Mouse (Mus musculus) limb, embryonic 11.5 days (tissue): ENCODE measurements around the gene Tle3. TPM values are rescaled to one million over a fixed set of nuclear protein-coding genes. Genes with fewer than 3 reads are reported as not detected.

ENCODE experiments used
- ATAC-seq: fragments of 200-750 bp; cut with Nextera tagmentation; 2 replicates; pipeline ENCODE4 v1.8.0; 2017; ENCODE audit warnings: low read depth; ENCODE audit not compliant: insufficient number of reproducible peaks, low FRiP score, low TSS enrichment
- DNase-seq: peaks from one replicate; pipeline ENCODE4 v3.0.0-alpha.2; 2015; ENCODE audit warnings: low spot score
- H3K27ac ChIP-seq: fragments of 300-500 bp; sonication (generic); replicated peaks from 2 replicates; pipeline ENCODE4 v1.5.1; 2014; ENCODE audit warnings: low read depth, mild to moderate bottlenecking, low read length
- H3K27me3 ChIP-seq: fragments of 300-500 bp; sonication (generic); 2 replicates; pipeline ENCODE4 v1.6.1; 2014; ENCODE audit warnings: mild to moderate bottlenecking, low read length, mixed read lengths; ENCODE audit not compliant: control insufficient read depth, insufficient read depth
- H3K36me3 ChIP-seq: fragments of 300-500 bp; sonication (generic); 2 replicates; pipeline ENCODE4 v1.6.1; 2014; ENCODE audit warnings: mild to moderate bottlenecking, low read length, moderate library complexity, mixed read lengths; ENCODE audit not compliant: control insufficient read depth, insufficient read depth
- H3K4me1 ChIP-seq: fragments of 300-500 bp; sonication (generic); 2 replicates; pipeline ENCODE4 v1.6.1; 2014; ENCODE audit warnings: low read length, mixed read lengths; ENCODE audit not compliant: control insufficient read depth, insufficient read depth
- H3K4me2 ChIP-seq: fragments of 300-500 bp; sonication (generic); 2 replicates; pipeline ENCODE4 v1.6.1; 2014; ENCODE audit warnings: low read depth, mild to moderate bottlenecking, moderate library complexity; ENCODE audit not compliant: severe bottlenecking
- H3K4me3 ChIP-seq: fragments of 300-500 bp; sonication (generic); 2 replicates; pipeline ENCODE4 v1.5.1; 2014; ENCODE audit warnings: low read depth, low read length
- H3K9ac ChIP-seq: fragments of 300-500 bp; sonication (generic); 2 replicates; pipeline ENCODE4 v1.6.1; 2014; ENCODE audit warnings: mild to moderate bottlenecking, low read length
- H3K9me3 ChIP-seq: fragments of 300-500 bp; sonication (generic); 2 replicates; pipeline ENCODE4 v1.6.1; 2016; ENCODE audit warnings: low read length; ENCODE audit not compliant: control insufficient read depth
- WGBS: fragments of 180-500 bp; shearing (Covaris S2); extraction: QIAGEN DNeasy Blood & Tissue Kit; methylation state at CpG from one replicate; pipeline ENCODE4 v1.1.7; 2014; 5-methylcytosine and 5-hydroxymethylcytosine counted together
- polyA plus RNA-seq: library from polyadenylated mRNA; unstranded; fragments of >200 nt; fragmentation: Nextera tagmentation; extraction: Ambion mirVana; gene quantifications from 2 replicates; pipeline ENCODE4 v1.2.1, GENCODE M21; 2014

Tle3 gene
- polyA plus RNA-seq, 1 experiment from 2014 or later, result 42.8 TPM

DNA sequence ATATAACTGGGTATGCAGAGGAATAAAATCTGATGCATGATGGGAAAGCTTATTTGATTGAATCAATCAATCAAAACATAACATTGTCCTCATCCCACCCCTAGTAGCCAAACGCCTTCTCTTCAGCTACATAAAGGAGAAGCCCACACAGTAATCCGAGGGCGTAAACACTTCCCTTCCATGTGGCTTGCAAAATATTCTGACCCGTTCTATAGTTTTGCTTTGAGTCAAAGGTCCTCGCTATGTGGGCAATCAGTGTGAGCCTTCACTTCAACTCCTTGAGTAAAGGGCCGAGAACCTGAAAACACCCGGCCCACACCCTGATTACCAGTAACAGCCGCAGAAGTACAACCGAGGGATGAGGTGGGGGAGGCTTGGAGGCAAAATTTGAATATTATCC, 41.4 kb upstream of the Tle3 start:
- Histone ChIP-seq H3K4me1 (0 out of 2 replicates have a peak, but pooled peaks cover 6% of the 10 kb centered on the region), H3K4me3 (no peak overlapping the region), H3K36me3 (no peaks in the 10 kb centered on the region), H3K9ac (no peak overlapping the region), H3K27ac (no peak overlapping the region), H3K27me3 (no peaks in the 10 kb centered on the region), H3K4me2 (no peak overlapping the region), H3K9me3 (no peaks in the 10 kb centered on the region)
- no peak for DNase-seq
- 84% methylated on average over 9 of the region's 9 CpGs for WGBS
- ATAC-seq, result no peak

DNA sequence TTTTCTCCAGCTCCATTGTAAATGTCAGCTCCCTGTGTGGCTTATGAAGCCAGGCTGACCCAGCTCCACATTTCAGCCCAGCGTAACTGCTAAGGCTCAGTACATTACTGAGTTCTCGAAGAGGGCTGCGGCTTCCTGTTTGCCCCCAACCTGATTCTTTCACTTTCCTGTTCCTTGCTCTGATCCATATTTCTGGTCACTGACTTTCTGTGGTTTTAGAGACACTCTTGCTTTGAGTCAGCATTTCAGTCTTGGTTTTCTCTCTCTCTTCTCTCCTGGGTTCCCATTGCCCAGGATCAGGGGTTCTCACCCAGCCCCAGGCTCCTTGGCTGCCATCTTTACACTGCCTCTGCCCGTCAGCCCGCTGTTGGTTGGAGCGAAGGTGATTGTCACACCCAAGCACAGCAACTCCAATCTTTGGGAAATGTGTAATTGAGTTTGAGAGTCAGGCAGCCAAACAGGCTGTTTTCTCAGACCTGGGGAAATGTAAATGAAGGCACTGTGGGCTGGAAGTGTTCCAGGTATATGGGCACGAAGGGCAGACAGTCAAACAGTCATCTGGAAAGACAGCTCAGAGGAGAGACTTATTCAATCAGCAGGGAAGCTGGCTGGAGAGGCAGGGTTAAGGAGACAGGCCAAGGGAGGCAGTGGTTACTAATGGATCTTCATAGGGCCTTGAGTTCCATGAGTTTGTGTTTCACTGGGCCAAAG, 39.8 kb upstream of the Tle3 start:
- WGBS, result 86% methylated on average over 7 of the region's 7 CpGs

GRCm38 (mm10) chr9:61336179-61336578, 36.0 kb upstream of the Tle3 start:
- no peaks in the 10 kb centered on the region for H3K27me3 ChIP-seq
- H3K27ac ChIP-seq, result no peak overlapping the region
- H3K4me1 ChIP-seq, result peaks cover 5% of the 10 kb centered on the region; the same call in 1 of the 2 replicates
- ATAC-seq (no peak), DNase-seq (no peak)
- no peaks in the 10 kb centered on the region for H3K36me3 ChIP-seq
- H3K9me3 ChIP-seq, result no peaks in the 10 kb centered on the region
- H3K4me3 ChIP-seq, result no peak overlapping the region
- H3K4me2 ChIP-seq, result no peak overlapping the region
- H3K9ac ChIP-seq, result no peak overlapping the region

More for the DNA sequence above, 39.8 kb upstream of the Tle3 start:
- ATAC-seq (no peak), DNase-seq (no peak)
- no peaks in the 10 kb centered on the region for H3K27me3 ChIP-seq
- peaks cover 3% of the 10 kb centered on the region; the same call in 1 of the 2 replicates for H3K4me1 ChIP-seq
- H3K4me3 ChIP-seq, result no peak overlapping the region
- H3K9ac ChIP-seq, result no peak overlapping the region
- no peak overlapping the region for H3K4me2 ChIP-seq
- no peaks in the 10 kb centered on the region for H3K9me3 ChIP-seq
- no peak overlapping the region for H3K27ac ChIP-seq
- no peaks in the 10 kb centered on the region for H3K36me3 ChIP-seq

- no peak for DNase-seq
- no peak overlapping the region for H3K9ac ChIP-seq
- no peak for ATAC-seq
- peaks cover 5% of the 10 kb centered on the region; the same call in 1 of the 2 replicates for H3K4me1 ChIP-seq
- H3K36me3 ChIP-seq, result no peaks in the 10 kb centered on the region
- no peaks in the 10 kb centered on the region for H3K9me3 ChIP-seq
- H3K4me3 ChIP-seq, result no peak overlapping the region
- no peaks in the 10 kb centered on the region for H3K27me3 ChIP-seq
- 24% methylated on average over 17 of the region's 17 CpGs for WGBS
- no peak overlapping the region for H3K4me2 ChIP-seq
- H3K27ac ChIP-seq, result no peak overlapping the region
Measured at GRCm38 (mm10) chr9:61336591-61337587, 35.3 kb upstream of the Tle3 start.

DNA sequence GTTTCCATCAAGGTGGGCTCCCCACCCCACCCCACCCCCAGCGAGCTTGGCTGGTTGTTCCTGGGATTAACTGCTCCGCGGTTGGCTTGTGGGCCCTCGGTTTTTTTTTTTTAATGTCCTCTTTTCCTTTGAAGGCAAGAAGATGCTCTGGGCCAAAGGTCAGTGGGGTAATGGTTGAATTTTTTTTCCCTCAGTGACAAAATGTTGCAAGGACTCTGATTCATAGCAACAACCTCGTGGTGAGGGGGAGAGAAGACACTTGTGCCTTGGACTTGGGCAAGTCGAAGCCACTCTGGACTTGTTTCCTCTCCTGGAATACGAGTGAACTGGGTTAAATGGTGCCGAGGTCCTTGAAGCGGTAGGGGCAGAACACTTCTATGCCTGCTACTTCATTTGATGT, 34.5 kb upstream of the Tle3 start:
- ATAC-seq, result no peak
- Histone ChIP-seq H3K9me3 (no peaks in the 10 kb centered on the region), H3K4me1 (peaks cover 2% of the 10 kb centered on the region; the same call in 1 of the 2 replicates), H3K9ac (no peak overlapping the region), H3K36me3 (no peaks in the 10 kb centered on the region), H3K27me3 (no peaks in the 10 kb centered on the region), H3K4me3 (no peak overlapping the region), H3K27ac (no peak overlapping the region), H3K4me2 (no peak overlapping the region)
- 5% methylated on average over 9 of the region's 9 CpGs for WGBS
- DNase-seq, result no peak

- no peak overlapping the region for H3K4me2 ChIP-seq
- peaks cover 2% of the 10 kb centered on the region; the same call in 1 of the 2 replicates for H3K4me1 ChIP-seq
- H3K9me3 ChIP-seq, result no peaks in the 10 kb centered on the region
- H3K27ac ChIP-seq, result no peak overlapping the region
- H3K36me3 ChIP-seq, result no peaks in the 10 kb centered on the region
- H3K9ac ChIP-seq, result no peak overlapping the region
- H3K4me3 ChIP-seq, result no peak overlapping the region
- ATAC-seq (no peak), DNase-seq (no peak)
- no peaks in the 10 kb centered on the region for H3K27me3 ChIP-seq
- WGBS, result 28% methylated on average over 6 of the region's 6 CpGs
Measured at GRCm38 (mm10) chr9:61339311-61339710, 32.9 kb upstream of the Tle3 start.

DNA sequence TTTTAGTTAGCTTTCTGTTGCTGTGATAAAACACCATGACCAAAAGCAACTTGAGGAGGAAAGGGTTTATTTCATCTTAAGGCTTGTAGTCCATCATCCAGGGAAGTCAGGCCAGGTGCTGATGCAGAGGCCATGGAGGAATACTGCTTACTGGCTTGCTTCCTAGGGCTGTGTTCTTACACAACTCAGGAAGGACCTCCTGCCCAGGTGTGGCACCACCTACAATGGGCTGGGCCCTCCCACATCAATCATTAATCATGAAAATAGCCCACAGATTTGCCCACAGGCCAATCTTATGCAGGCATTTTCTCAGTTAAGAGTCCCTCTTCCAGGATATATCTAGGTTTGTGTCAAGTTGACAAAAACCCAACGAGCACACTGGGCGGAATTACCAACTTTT, 31.8 kb upstream of the Tle3 start:
- peaks cover 5% of the 10 kb centered on the region; the same call in 1 of the 2 replicates for H3K4me1 ChIP-seq
- 85% methylated on average over 2 of the region's 2 CpGs for WGBS
- DNase-seq (no peak), ATAC-seq (no peak)
- no peaks in the 10 kb centered on the region for H3K36me3 ChIP-seq
- H3K4me2 ChIP-seq, result no peak overlapping the region
- no peak overlapping the region for H3K27ac ChIP-seq
- H3K4me3 ChIP-seq, result no peak overlapping the region
- no peaks in the 10 kb centered on the region for H3K27me3 ChIP-seq
- no peak overlapping the region for H3K9ac ChIP-seq
- H3K9me3 ChIP-seq, result no peaks in the 10 kb centered on the region

GRCm38 (mm10) chr9:61342297-61342696, 29.9 kb upstream of the Tle3 start:
- H3K4me3 ChIP-seq, result no peak overlapping the region
- H3K27ac ChIP-seq, result no peak overlapping the region
- H3K4me1 ChIP-seq, result peaks cover 5% of the 10 kb centered on the region; the same call in 1 of the 2 replicates
- H3K27me3 ChIP-seq, result no peaks in the 10 kb centered on the region
- DNase-seq (no peak), ATAC-seq (no peak)
- no peaks in the 10 kb centered on the region for H3K36me3 ChIP-seq
- no peaks in the 10 kb centered on the region for H3K9me3 ChIP-seq
- no peak overlapping the region for H3K9ac ChIP-seq
- WGBS, result 71% methylated on average over 6 of the region's 6 CpGs
- no peak overlapping the region for H3K4me2 ChIP-seq
